Mouse (Mus musculus) heart, postnatal 0 days (tissue): ENCODE data around the gene Olfr49. TPM values are rescaled to one million over a fixed set of nuclear protein-coding genes. Genes with fewer than 3 reads are reported as not detected.

Experiments used
- ATAC-seq: fragments of 200-750 bp; cut with Nextera tagmentation; 2 replicates; pipeline ENCODE4 v1.8.0; 2017; ENCODE audit warnings: low read depth, moderate number of reproducible peaks, moderate library complexity; ENCODE audit not compliant: insufficient read depth
- DNase-seq: peaks from one replicate; pipeline ENCODE4 v3.0.0-alpha.2; 2016; ENCODE audit warnings: low spot score
- H3K27ac ChIP-seq: fragments of 300-500 bp; sonication (generic); 2 replicates; pipeline ENCODE4 v1.5.1; 2014; ENCODE audit warnings: low read depth, mild to moderate bottlenecking
- H3K27me3 ChIP-seq: fragments of 300-500 bp; sonication (generic); 2 replicates; pipeline ENCODE4 v1.6.1; 2014; ENCODE audit warnings: low read length, mixed read lengths; ENCODE audit not compliant: control insufficient read depth, insufficient read depth
- H3K36me3 ChIP-seq: fragments of 300-500 bp; sonication (generic); replicated peaks from 2 replicates; pipeline ENCODE4 v1.6.1; 2014; ENCODE audit warnings: low read length, mixed read lengths; ENCODE audit not compliant: control insufficient read depth, insufficient read depth
- H3K4me1 ChIP-seq: fragments of 300-500 bp; sonication (generic); 2 replicates; pipeline ENCODE4 v1.6.1; 2014; ENCODE audit warnings: antibody characterized with exemption; ENCODE audit not compliant: control insufficient read depth, insufficient read depth
- H3K4me2 ChIP-seq: fragments of 300-500 bp; sonication (generic); 2 replicates; pipeline ENCODE4 v1.6.1; 2014; ENCODE audit warnings: low read depth, mild to moderate bottlenecking, low read length, moderate library complexity
- H3K4me3 ChIP-seq: fragments of 300-500 bp; sonication (generic); 2 replicates; pipeline ENCODE4 v1.5.1; 2014; ENCODE audit warnings: low read depth, low read length
- H3K9ac ChIP-seq: fragments of 300-500 bp; sonication (generic); replicated peaks from 2 replicates; pipeline ENCODE4 v1.6.1; 2014; ENCODE audit warnings: low read depth, low read length, mixed read lengths
- H3K9me3 ChIP-seq: fragments of 300-500 bp; sonication (generic); replicated peaks from 2 replicates; pipeline ENCODE4 v1.6.1; 2016; ENCODE audit warnings: low read length; ENCODE audit not compliant: control insufficient read depth
- CTCF ChIP-seq: IDR thresholded peaks from 2 replicates; pipeline ENCODE4 v1.5.1; 2016; ENCODE audit warnings: antibody characterized with exemption, control low read depth, low read depth
- EP300 ChIP-seq: IDR thresholded peaks from 2 replicates; pipeline ENCODE4 v1.6.1; 2016; ENCODE audit warnings: antibody characterized with exemption, low read depth
- WGBS: fragments of 180-500 bp; shearing (Covaris S2); extraction: QIAGEN DNeasy Blood & Tissue Kit; methylation state at CpG from one replicate; pipeline ENCODE4 v1.1.7; 2014; 5-methylcytosine and 5-hydroxymethylcytosine counted together
- polyA plus RNA-seq: library from polyadenylated mRNA; unstranded; fragments of >200 nt; fragmentation: Nextera tagmentation; extraction: Ambion mirVana; gene quantifications from 2 replicates; pipeline ENCODE4 v1.2.1, GENCODE M21; 2015
- total RNA-seq: library from RNA; depleted of rRNA; stranded (reverse); fragments of >200 nt; gene quantifications from 2 replicates; pipeline ENCODE4 v1.2.3, GENCODE M21; 2014; ENCODE audit warnings: low replicate concordance; rRNA removed

Olfr49 gene
- total and polyA plus RNA-seq, 2 experiments from 2014 or later = not detected

- no peaks in the 10 kb centered on the region for H3K27me3 ChIP-seq
- H3K9ac ChIP-seq = peak overlapping the region; percentile 28; the same call in 1 of the 2 replicates
- H3K9me3 ChIP-seq = no peaks in the 10 kb centered on the region
- H3K27ac ChIP-seq = peak overlapping the region; percentile 18; the same call in 1 of the 2 replicates
- TF ChIP-seq CTCF (no peak), EP300 (no peak)
- peaks cover 31% of the 10 kb centered on the region for H3K4me1 ChIP-seq
- H3K4me2 ChIP-seq = peak overlapping the region; percentile 16; the same call in 1 of the 2 replicates
- WGBS = 25% methylated on average over 25 of the region's 25 CpGs
- DNase-seq (no peak), ATAC-seq (no peak)
- H3K36me3 ChIP-seq = no peaks in the 10 kb centered on the region
- H3K4me3 ChIP-seq = no peak overlapping the region
Observed at GRCm38 (mm10) chr14:54228933-54229713, 55.6 kb downstream of the Olfr49 start.

GRCm38 (mm10) chr14:54228501-54228900 lies 56.2 kb downstream of the Olfr49 start:
- peak overlapping the region; percentile 28; the same call in 1 of the 2 replicates for H3K9ac ChIP-seq
- no peaks in the 10 kb centered on the region for H3K36me3 ChIP-seq
- no peak for TF ChIP-seq EP300
- TF ChIP-seq CTCF = no peak
- peaks cover 24% of the 10 kb centered on the region for H3K4me1 ChIP-seq
- DNase-seq = no peak
- no peaks in the 10 kb centered on the region for H3K27me3 ChIP-seq
- peak overlapping the region; percentile 43; the same call in 1 of the 2 replicates for H3K4me3 ChIP-seq
- H3K9me3 ChIP-seq = no peaks in the 10 kb centered on the region
- H3K27ac ChIP-seq = peak overlapping the region; percentile 72; the same call in 1 of the 2 replicates
- 30% methylated on average over 7 of the region's 7 CpGs for WGBS
- no peak for ATAC-seq
- peak overlapping the region; percentile 63 for H3K4me2 ChIP-seq

Other genes with a start within 250 kb of the Olfr49 start
- gene Dad1, start 30.8 kb downstream of the Olfr49 start, total RNA-seq = 267 and 313 TPM in 2 replicates
- gene Dad1, start 30.8 kb downstream of the Olfr49 start, polyA plus RNA-seq = 389 and 395 TPM in 2 replicates
- 192 and 229 TPM in 2 replicates for gene Abhd4, start 30.8 kb downstream of the Olfr49 start, total RNA-seq
- gene Abhd4, start 30.8 kb downstream of the Olfr49 start, polyA plus RNA-seq = 99.9 and 103 TPM in 2 replicates
- 136 and 152 TPM in 2 replicates for gene Oxa1l, start 75.9 kb upstream of the Olfr49 start, total RNA-seq
- gene Oxa1l, start 75.9 kb upstream of the Olfr49 start, polyA plus RNA-seq = 99.3 and 109 TPM in 2 replicates
- gene Slc7a7, start 132.8 kb upstream of the Olfr49 start, total RNA-seq = 11.3 and 16.6 TPM in 2 replicates
- gene Slc7a7, start 132.8 kb upstream of the Olfr49 start, polyA plus RNA-seq = 6.7 and 8.9 TPM in 2 replicates
- gene Mrpl52, start 142.0 kb upstream of the Olfr49 start, total RNA-seq = 132 and 145 TPM in 2 replicates
- gene Mrpl52, start 142.0 kb upstream of the Olfr49 start, polyA plus RNA-seq = 335 and 371 TPM in 2 replicates
- gene Mmp14, start 146.7 kb upstream of the Olfr49 start, total RNA-seq = 59.9 and 73.2 TPM in 2 replicates
- gene Mmp14, start 146.7 kb upstream of the Olfr49 start, polyA plus RNA-seq = 59.7 and 60.9 TPM in 2 replicates
- gene Lrp10, start 179.2 kb upstream of the Olfr49 start, total RNA-seq = 81.5 and 110 TPM in 2 replicates
- gene Lrp10, start 179.2 kb upstream of the Olfr49 start, polyA plus RNA-seq = 47.8 and 54.4 TPM in 2 replicates
- gene Rem2, start 191.2 kb upstream of the Olfr49 start, total RNA-seq = 0.77 TPM in 1 of 2 replicates, not detected in the other
- 0.15 and 0.27 TPM in 2 replicates for gene Rem2, start 191.2 kb upstream of the Olfr49 start, polyA plus RNA-seq
- gene Prmt5, start 232.6 kb upstream of the Olfr49 start, total RNA-seq = 35.0 and 42.0 TPM in 2 replicates
- gene Prmt5, start 232.6 kb upstream of the Olfr49 start, polyA plus RNA-seq = 30.6 and 31.6 TPM in 2 replicates